Mouse (Mus musculus) bone marrow macrophage, adult 2 months (primary cell): Measurements from ENCODE around the gene Rbpjl.

Experiments
- CTCF ChIP-seq: IDR thresholded peaks from 2 replicates; pipeline ENCODE4 v1.5.1; 2012; ENCODE audit warnings: low read depth, mild to moderate bottlenecking, low read length, moderate library complexity
- POLR2A ChIP-seq: IDR thresholded peaks from 2 replicates; pipeline ENCODE4 v1.6.1; 2012; ENCODE audit warnings: mild to moderate bottlenecking, low read depth, low read length, borderline replicate concordance

DNA sequence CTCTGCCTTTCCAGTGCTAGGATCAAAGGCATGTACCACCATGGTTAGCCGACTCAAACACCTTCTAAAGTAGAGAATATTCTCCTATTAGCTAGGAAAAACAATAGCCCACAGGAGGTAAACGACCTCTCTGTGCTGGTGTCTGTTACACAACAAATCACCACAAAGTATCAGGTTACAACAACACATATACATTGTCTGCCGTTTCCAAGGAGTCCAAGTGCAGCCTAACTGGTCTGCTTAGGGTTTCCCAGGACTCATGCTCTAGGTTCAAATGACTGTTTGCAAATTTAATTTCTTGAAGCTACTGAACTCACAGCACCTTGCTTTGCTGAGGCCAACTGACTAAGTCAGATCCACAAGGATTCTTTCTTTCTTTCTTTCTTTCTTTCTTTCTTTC is 16.5 kb downstream of the Rbpjl start:
- TF ChIP-seq CTCF (no peak), POLR2A (no peak)
